Mouse (Mus musculus): ENCODE data around the gene Pate2. TPM values are rescaled to one million over a fixed set of nuclear protein-coding genes. Genes with fewer than 3 reads are reported as not detected.

Pate2 gene
- total RNA-seq (2023), result not detected

GRCm38 (mm10) chr9:35569571-35570534, at the start of gene Pate2, which contains the start of gene Hyls1:
TSS of gene Pate2 (plus strand) at chr9:35570284.
TSS of gene Hyls1 (minus strand) at chr9:35570398.

GRCm38 (mm10) chr9:35558257-35559008, 11.7 kb upstream of the Pate2 start, which contains the start of the genes Ddx25 and Pus3:
TSS of gene Ddx25 (minus strand) at chr9:35558528.
TSS of gene Pus3 (plus strand) at chr9:35558595.

DNA sequence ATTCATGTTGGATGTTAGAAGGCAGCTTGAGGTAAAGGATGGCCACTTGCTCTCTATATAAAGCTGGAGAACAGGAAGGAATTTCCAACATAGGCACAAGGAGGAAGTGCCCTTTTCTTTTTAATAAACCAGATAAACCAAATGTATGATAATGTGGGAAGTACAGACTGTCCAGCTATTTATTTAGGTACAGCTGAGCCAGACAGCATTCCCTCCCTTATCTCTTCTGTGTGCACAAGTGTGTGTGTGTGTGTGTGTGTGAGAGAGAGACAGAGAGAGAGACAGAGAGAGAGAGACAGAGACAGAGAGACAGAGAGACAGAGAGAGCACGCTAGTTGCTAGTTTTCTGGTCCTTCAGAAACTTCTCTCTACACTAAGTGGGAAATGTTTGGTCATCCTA, 41.8 kb downstream of the Pate2 start, which contains the start of gene Pate4:
Pate4 (minus strand) TSS at position 101 of the 400 bp plus-strand sequence.

DNA sequence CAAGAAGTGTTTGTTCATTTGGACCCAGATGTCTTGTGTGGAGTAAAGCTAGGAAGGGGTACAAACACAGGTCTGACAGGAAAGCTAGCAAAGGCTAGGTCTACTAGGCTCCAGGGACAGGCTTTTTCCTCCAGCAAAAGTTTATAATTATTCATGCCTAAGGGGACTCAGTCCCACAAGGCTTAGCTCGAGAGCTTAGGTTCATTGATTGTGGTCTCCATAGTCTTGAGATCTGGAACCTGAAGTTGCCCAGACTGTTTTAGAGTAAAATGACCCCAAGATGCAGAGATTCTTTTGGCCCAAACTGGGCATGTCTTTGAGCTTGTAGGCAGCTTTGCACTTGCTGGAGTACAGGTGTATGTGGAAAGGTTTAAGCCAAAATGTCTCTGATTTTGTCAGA, 78.0 kb downstream of the Pate2 start, which contains the start of gene Pate3:
Pate3 (minus strand) TSS at position 101 of the 400 bp plus-strand sequence.

GRCm38 (mm10) chr9:35687013-35687412, 116.9 kb downstream of the Pate2 start, which contains the start of gene Pate1:
TSS of gene Pate1 (minus strand) at chr9:35687390.

Other genes starting within 250 kb of the Pate2 start
- gene Cdon, start 149.2 kb upstream of the Pate2 start, total RNA-seq (2023), result 1 to 10 TPM; 7.5 to 9.8 TPM
- gene Gm1113, start 52.0 kb upstream of the Pate2 start, total RNA-seq (2023), result not detected
- 1 to 10 TPM; 2.0 to 2.2 TPM for gene Ddx25, start 11.8 kb upstream of the Pate2 start, total RNA-seq (2023)
- 10 to 100 TPM; 28.4 to 31.4 TPM for gene Pus3, start 11.7 kb upstream of the Pate2 start, total RNA-seq (2023)
- gene Hyls1, start 114 bp downstream of the Pate2 start, total RNA-seq (2023), result 10 to 100 TPM; 16.7 to 20.9 TPM
- gene Pate4, start 41.7 kb downstream of the Pate2 start, total RNA-seq (2023), result not detected
- gene Pate3, start 77.9 kb downstream of the Pate2 start, total RNA-seq (2023), result not detected
- not detected for gene Pate1, start 117.1 kb downstream of the Pate2 start, total RNA-seq (2023)
- gene Gm17677, start 170.8 kb downstream of the Pate2 start, total RNA-seq (2023), result not detected
- gene Gm17727, start 207.8 kb downstream of the Pate2 start, total RNA-seq (2023), result not detected
- gene Gm27235, start 219.8 kb downstream of the Pate2 start, total RNA-seq (2023), result not detected
- gene D730048I06Rik, start 219.8 kb downstream of the Pate2 start, total RNA-seq (2023), result not detected

All from B cell, adult 67 days (primary cell).